Mouse (Mus musculus) hindlimb bud, embryonic 11.5 days (tissue): Measurements from ENCODE around the gene Larp1b.

Experiments used
- DNase-seq: peaks from one replicate; pipeline ENCODE4 v3.0.0-alpha.2; 2012; ENCODE audit warnings: low read depth, low spot score; ENCODE audit errors: extremely low spot score

Gene Larp1b

DNA sequence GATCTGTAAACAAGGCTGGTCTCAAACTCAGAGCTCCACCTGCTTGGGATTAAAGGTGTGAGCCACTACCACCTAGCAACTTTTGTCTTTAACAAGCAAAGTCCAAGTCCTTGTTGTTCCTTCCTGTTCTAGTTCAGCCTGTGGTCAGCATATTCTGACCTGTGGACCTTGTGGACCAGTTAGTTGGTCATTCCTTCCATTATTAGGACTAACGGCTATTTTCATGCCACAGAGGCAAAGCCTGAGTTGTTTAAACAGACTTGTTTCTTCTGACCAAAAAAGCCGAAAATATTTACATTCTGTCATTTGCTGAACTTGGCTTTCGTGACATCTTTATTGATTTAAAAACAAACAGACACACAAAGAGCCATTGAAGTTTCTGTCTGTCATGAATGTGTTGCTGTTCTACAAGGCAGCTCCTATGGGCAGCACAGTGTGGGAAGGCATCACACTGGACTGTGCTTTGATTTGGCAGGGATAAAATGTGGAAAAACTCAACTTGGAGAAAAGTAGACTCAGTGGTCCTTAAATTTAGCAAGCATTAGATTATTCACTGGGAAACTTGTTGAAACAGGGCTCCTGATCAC is 68.5 kb downstream of the Larp1b start:
- no peak for DNase-seq

DNA sequence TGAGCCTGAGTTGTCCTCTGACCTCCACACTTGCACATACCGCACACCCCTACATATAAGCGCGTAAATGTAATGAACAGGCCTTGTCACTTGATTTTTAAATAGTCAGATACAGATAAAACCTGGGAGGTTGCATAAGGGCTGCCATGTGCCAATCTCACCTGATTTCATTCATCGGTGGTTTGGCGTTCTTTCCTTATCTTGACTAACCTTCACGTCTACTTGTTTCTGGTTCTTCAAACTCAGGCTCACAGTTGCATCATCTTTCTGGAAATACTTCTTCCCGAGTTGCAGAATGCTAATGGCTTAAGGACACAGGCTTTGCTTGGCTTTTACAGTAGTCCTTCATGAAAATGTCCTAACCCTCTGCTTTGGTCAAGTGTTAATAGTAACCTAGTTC is 71.1 kb downstream of the Larp1b start:
- DNase-seq = no peak

DNA sequence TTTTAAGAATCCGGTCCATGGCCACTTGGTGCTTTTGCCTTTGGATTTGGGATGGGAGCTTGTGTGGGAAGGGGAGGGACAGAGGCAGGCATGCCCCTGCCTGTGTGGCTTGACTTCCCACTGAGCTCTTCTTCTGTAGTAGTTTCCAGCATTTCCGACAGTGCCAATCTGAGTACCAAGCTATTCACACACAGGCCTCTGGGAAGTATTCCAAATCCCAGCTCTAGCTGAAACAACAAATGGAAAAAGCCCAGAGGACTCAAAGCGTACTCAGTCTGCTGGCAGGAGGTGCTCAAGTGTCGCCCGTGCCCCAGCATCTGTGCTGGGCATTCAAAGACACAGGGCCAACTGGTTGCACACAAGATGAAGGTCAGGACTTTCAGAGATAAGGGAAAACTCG is 72.4 kb downstream of the Larp1b start:
- DNase-seq = no peak

DNA sequence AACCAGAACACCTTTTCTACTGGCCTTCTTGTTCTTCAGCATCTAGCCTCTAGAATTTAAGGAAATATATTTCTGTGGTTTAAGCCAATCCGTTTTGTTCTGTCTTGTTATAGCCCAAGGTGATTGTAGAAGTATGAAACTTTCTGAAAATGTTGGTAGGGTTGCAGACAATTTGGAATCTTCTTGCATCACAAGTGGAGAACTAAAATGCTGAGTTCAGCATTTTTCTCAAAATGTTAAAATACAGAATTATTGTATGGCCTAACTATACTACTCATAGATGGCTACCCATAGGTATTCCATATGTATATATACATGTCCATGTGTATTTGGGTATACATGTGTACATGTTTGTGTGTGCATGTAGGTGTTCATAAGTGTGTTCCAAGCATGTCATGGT is 81.1 kb downstream of the Larp1b start:
- no peak for DNase-seq

DNA sequence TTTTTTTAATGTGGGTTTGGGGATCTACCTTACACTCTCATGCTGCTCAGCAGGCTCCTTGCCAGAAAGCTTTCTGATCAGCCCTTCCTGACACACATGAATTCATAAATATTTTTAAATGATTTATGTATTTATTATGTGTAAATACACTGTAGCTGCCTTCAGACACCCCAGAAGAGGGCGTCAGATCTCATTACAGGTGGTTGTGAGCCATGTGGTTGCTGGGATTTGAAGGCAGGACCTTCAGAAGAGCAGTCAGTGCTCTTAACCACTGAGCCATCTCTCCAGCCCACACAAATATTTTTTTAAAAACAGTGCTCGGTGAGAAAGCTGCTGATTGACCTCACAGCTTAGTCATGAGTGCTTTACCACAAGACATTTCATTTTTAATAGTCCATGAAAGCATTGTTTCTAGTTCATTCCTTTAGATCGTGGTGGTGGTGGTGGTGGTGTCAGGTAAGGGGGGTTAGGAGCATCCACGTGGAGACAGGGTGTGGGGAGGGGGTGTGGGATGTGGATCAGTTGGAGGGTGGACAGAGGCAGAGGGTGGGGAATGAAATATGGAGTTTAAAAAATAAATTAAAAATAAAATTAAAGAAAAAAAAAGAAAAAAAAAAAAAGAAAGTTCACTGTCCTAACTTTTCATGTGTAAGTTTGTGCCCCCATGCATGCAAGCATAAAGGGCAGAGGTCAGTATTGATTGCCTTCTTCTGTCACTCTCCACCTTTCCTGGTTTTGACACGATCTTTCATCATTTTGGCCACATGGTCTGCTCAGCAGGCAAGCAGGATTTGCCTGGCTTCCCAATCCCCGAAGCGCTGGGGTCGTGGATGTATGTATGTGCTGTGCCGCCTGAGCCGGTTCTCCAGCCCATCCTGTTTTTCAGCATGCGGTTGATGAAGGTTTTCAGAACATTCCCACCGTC is 81.9 kb downstream of the Larp1b start:
- no peak for DNase-seq

DNA sequence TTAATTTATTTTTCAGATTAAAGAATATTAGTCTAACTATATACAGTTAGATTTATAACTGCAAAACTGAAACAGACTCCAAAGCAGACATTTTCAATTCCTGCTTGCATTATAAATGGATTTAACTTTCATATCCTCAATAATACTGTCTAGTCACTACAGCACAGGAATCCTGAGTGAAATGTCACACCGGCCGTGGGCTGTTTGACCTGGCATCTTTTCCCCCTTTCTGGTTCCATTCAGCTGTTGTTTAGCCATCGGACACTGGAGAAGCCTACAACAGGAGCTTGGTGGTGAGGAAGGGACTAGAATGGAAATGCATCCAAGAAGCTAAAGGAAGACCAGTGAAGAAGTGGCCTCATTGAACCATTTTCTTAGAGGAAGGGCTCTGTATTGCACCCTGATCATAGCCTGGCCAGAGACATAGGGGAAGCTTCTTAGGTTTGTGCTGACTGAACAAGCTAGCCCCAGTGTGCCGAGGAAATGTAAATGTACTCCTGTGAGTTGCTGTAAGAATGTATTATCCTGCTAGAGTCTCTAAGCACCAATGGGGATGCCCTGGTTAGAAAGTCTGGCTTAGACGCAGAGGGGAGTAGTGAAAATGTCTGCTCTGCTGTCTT is 88.8 kb downstream of the Larp1b start:
- no peak for DNase-seq

DNA sequence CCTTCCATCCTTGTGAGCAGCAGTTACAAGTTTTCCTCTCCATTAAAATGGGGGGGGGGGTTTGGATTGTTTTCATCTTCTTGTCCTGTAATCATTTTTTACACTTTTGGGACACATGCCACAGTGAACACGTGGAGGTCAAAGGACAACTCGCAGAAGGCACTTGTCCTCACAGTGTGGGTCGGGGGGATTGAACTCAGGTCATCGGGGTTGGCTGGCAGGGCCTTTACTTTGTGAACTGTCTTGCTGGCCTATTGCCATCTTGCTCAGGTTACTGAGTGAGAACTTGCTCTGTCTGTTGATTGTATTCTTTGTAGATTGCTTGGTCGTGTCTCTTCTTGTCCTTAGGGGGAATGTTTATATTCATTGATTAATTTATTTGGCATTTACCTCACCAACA is 91.6 kb downstream of the Larp1b start:
- no peak for DNase-seq

DNA sequence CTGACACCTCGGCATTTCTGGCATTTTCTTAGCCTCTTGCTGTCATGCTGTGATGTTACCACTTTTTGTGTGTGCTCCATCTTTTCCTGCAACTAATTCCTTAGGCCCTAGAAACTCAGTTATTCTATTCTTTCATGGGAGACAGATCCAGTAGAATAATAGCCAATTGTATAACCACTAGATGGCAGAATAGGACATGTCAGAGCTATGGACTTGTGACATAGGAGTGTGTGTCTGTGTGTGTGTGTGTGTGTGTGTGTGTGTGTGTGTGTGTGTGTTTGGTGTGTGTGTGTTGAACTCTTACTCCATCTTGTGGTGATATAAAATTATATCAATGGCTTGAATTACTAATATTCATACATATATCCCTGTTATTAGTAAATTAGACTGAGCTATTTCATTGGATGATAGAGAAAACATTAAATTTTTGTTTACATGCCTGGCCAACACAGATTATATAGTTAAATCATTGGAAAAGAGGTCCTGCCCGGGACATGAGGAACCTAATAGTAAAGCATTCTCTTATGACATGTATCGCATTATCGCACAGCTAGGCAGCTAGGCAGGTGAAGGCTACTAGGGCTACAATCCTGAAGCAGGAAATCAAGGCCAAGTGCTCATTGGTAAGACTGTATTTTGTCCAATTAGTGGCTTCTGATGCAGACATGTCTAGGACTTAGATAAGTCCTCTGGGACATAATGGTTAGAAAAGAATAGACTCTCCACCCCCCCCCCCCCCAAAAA is 92.7 kb downstream of the Larp1b start:
- no peak for DNase-seq

DNA sequence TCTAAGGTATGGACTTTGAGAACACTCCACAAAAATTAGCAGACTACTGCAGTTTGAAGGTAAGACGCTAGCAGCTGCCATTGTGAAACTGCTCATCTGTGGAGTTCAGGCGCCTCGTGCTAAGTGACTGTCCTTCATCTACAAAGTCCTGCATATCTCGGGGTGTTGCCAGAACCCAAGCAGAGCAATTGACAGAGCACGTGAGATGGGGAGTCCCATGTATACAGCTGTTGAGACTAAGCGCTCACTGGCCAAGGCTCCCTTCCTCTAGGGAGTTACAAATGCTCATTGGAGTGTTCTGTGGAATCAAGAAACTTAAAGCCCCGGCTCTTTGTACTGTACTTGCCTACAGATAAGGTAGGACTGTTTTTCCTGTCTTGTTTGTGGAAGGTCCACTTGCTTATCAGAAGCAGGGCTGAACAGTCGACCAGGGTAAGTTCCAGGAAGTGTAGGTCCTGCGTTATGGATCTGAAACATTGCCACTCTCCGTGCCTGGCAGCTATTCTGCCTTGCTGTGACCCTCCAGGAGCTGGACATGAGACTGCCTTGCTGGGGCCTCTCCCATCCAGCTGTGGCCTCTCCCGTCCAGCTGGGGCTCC is 94.2 kb downstream of the Larp1b start:
- no peak for DNase-seq

DNA sequence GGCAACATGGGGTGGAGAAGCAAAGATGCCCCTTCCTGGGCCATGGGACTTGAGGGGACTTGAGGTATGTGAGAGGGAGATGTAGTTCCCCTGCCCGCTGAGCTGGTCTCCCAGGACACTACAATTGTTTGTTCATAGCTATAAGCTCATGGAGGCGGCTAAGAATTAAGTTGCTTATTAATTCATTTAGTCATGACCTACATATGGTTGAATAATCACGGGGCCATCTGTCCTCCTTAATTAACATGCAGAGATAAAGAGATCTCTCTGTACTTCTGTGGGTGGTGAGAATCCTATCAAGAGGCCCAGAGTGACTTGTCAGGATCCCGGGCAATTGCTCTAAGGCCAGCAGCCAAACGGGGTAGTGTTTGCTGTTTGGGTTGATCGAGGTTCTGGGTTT is 98.2 kb downstream of the Larp1b start:
- DNase-seq = no peak

DNA sequence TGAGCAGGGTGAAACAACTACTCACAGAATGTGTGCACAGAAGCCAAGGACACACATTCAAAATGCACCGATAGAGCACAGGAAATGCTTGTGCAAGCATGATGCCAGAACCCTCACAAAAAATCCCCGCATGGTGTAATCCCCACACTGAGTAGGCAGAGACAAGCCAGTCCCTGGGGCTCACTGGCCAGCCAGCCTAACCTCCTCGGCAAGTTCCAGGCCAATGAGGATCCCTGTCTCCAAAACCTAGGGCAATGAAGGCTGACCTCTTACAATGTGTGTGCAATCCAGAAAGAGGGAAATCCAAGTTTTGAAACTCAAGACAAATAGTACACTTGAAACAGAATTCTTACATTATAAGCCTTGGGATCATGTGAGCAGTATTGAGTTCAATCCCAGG is 103.7 kb downstream of the Larp1b start:
- no peak for DNase-seq

DNA sequence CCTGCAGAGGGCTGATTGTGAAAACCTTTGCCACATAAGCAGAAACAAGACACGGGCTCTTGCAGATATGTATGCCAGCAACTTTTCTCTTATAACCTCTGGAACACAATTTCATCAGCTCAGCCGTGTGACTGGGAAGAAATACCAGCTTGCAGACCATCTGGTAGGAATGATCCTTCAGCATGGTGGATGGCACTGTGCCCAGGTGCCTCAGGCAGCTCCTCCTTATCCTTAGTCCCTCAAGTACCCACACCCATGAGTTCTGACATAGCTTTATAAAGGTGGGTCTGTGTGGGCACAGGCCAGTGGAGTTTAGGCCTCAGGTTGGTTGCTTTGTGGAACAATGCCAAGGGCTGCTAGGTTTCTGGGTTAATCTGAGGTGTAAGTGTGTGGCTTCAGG is 108.8 kb downstream of the Larp1b start:
- DNase-seq = no peak

DNA sequence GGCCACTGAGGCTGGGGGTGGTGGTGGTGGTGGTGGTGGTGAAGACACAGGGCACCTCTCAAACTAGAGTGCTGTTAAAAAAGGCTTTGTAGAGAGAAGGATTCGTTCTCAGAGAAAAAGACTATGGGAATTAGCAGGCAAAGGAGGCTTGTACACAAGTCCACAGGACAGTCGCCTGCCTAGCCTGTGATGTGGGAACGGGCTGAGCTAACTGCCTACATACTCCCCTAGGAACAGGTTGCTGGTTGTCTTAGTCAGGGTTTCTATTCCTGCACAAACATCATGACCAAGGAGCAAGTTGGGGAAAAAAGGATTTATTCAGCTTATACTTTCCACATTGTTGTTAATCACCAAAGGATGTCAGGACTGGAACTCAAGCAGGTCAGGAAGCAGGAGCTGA is 109.6 kb downstream of the Larp1b start:
- no peak for DNase-seq

DNA sequence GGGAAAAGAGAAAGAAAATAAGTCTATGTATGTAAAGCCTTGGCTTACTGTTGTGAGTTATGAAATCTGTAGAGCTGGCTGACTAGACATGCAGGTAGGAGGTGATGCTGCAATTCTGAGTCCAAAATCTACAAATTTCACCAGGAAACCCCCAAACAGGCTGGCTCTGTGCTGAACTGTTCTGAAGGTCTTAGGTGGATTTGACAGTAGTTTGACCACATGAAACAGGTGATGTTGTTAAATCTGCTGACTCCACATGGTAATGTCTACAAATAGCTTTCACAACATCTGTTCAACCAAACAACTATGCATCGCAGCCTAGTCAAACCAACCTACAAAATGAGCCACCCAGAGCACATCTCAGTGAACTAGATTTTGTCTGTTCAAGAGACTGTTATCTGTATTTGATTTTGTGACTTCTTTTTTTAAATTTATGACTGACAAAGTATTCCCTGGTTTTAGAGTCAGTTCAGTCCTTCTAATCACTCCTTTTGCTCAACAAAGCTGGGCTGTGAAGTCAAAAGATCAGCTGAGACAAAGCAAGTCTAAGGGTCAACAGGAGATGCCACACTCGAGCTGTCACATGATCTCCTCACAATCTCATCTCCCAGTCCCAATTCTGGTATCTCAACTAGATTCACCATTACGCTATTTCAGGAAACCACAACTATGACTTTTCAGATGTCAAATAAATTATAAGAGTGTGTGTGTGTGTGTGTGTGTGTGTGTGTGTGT is 112.4 kb downstream of the Larp1b start:
- no peak for DNase-seq

DNA sequence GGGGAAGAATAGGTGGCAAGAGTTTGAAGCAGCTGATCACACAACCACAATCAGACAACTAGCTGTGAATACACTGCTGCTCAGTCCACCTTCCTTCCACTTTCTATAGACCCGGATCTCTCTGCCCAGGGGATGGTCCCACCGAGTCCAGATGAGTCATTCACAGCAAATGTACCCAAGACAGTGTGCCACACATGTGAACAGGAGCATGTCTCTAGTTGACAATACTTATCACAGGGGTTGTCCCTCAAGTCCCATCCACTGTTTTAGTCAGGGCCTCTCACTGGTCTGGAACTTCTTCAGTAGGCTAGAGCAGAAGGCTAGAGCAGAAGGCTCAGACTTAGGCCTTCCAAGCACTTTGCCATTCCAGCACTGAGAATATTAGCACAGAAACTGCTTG is 113.1 kb downstream of the Larp1b start:
- DNase-seq = no peak

DNA sequence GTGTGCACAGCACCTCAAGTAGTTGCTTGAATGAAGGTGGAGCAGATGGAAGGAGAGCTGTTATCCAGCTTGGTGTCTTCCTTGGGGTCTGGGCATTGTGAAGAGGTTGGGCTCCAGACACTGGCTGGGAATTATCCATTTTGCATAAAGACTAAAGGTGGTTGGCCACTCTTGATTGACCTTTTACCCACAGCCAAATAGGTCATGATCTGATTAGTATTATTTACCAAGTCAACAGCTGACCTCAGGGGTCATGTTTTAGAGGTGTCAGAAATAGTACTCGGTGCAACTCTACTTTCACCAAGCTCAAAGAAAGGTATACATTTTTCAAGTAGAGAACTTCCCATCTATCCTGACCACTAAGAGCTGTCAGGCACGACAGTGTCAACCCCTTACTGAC is 115.7 kb downstream of the Larp1b start:
- no peak for DNase-seq

DNA sequence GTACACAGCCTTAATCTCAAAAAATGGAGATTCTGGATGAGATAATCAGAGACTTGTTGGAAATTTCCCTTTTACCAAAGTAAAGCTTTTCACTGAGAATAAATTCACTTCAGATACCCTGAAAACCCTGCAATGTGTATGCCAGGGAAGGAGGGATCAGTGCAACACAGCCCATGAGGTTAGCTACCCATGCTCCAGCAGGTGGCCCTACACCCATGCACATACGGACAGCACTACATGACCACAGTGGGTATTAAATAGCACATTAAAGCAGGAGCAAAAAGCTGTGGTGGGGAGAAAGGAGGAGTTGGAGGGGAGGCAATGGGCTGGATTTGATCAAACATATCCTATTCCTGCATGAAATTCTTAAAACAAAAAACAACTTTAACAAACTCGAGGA is 120.9 kb downstream of the Larp1b start:
- DNase-seq = no peak

DNA sequence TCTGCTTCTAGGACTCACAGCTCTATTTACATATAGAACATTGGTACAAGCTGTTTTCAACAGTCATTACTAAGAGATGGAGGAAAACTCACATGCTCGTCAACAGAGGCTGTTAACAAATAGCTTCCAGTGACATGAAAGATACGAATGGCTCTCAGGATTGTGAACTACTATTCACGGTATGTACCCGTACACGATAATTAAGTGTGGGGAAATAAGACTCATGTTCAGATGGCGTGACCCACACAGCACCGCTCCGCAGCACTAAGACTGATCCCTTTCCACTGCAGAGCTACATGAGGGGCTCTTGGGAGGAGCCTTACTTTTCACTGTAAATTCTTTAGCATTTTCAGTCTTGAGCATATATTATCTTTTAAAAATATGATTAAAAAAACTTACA is 125.7 kb downstream of the Larp1b start:
- DNase-seq = no peak

DNA sequence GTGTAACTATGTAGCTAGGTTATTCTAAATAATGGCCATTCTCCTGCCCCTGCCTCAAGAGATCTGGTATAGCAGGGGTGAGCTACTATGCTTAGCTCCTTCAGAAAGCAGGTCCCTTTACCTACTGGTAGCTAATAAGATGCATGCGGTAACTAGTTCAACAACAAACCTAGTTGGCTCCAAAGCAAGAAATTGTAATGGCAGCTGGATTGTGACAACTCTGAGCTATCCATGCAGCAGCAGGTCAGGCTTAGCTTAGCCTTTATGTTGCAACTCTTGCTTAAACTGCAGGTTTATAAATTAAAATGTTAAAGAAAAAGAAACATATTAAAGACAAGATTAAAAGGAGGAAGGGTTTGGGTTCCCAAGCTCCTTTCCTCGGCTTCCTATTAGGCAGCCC is 129.0 kb downstream of the Larp1b start:
- DNase-seq = no peak

DNA sequence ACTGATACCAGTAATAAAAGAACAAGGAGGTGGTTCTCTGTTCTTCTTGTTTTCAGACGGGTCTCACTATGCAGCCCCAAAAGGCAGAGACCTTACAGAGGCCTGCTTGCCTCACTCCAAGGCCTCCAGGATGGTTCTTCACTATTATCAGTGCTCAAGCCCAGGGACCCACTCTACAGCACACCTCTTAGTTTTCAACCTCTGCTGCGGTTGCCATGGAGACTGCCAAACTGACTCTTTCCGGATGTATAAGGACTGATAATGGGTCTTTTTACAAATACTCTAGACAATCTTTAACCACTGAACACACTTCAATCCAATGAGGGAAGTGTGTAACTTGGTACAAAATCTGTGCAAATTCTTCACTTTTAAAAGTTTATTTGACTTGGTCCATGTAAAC is 131.1 kb downstream of the Larp1b start:
- no peak for DNase-seq
